In the genomic region with DNA sequence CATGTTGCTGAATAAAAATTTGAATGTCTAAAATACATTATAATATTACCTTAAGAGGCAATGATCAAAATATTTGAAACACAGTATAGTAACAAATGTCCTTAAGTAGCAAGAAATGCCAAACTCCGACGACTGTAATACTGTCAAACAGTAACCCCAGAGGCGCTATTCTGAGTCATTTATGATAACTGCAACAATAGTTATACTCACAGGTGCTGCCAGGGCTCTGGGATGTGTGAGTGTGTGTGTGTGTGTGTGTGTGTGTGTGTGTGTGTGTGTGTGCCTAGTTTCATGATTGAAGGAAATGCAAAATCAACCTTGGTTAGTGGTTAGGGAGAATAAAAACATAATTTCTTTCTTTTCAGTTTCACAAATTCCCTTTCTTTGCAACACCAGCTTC, we compare ENCODE assay signal across 8 mouse cellular contexts.
A peak's percentile ranks its signal among the peaks of the same experiment; 100 is the strongest.
DNase-seq lines count a peak whose midpoint lies in the region; ATAC-seq lines count a peak whose summit lies in the region.

No protein-coding gene starts in this region.

- no peak overlapping the region for H3K9ac ChIP-seq in heart, embryonic 13.5 days
- peak overlapping the region; percentile 76 for H3K9ac ChIP-seq in hindbrain, embryonic 13.5 days
- peak overlapping the region; percentile 63; the same call in 1 of the 2 replicates for H3K9ac ChIP-seq in midbrain, embryonic 14.5 days (replicated peaks; ENCODE audit: low read length)

- ATAC-seq in heart, embryonic 13.5 days (ENCODE audit: extremely low read depth, insufficient number of reproducible peaks, low FRiP score, low TSS enrichment) = no peak
- no peak for ATAC-seq in hindbrain, embryonic 13.5 days (ENCODE audit: low FRiP score)
- ATAC-seq in midbrain, embryonic 14.5 days (ENCODE audit: low FRiP score, low TSS enrichment) = no peak

- H3K27me3 ChIP-seq in heart, embryonic 13.5 days (replicated peaks) = no peaks in the 10 kb centered on the region
- H3K27me3 ChIP-seq in embryonic facial prominence, embryonic 10.5 days (replicated peaks; ENCODE audit: low read depth, poor library complexity, severe bottlenecking) = no peaks in the 10 kb centered on the region
- no peaks in the 10 kb centered on the region for H3K27me3 ChIP-seq in hindbrain, embryonic 13.5 days
- H3K27me3 ChIP-seq in midbrain, embryonic 14.5 days (ENCODE audit: control insufficient read depth, insufficient read depth, low read length) = no peaks in the 10 kb centered on the region

- peak overlapping the region; percentile 52; the same call in 1 of the 2 replicates for H3K4me3 ChIP-seq in heart, embryonic 13.5 days
- peak overlapping the region; percentile 61 for H3K4me3 ChIP-seq in embryonic facial prominence, embryonic 10.5 days
- H3K4me3 ChIP-seq in hindbrain, embryonic 13.5 days = peak overlapping the region; percentile 39
- peak overlapping the region; percentile 31; the same call in 1 of the 2 replicates for H3K4me3 ChIP-seq in midbrain, embryonic 14.5 days (replicated peaks; ENCODE audit: low read depth, low read length)

- WGBS in heart, embryonic 13.5 days = 14% methylated on average over 3 of the region's 3 CpGs
- 12% methylated on average over 3 of the region's 3 CpGs for WGBS in embryonic facial prominence, embryonic 10.5 days
- WGBS in hindbrain, embryonic 13.5 days = 7% methylated on average over 3 of the region's 3 CpGs
- WGBS in midbrain, embryonic 14.5 days = 5% methylated on average over 3 of the region's 3 CpGs

- no peak for DNase-seq in heart, adult 8-10 months (ENCODE audit: low spot score)
- no peak for DNase-seq in embryonic facial prominence, embryonic 10.5 days (ENCODE audit: low spot score)
- DNase-seq in midbrain, embryonic 14.5 days = peak; percentile 74
- no peak for DNase-seq in adrenal gland, adult 8-10 months
- DNase-seq in gastrocnemius, postnatal 4 days (ENCODE audit: low spot score in 2 of 2) = no peak
- DNase-seq in spleen, postnatal 36 days (ENCODE audit: low spot score in 2 of 2) = no peak

- H3K4me1 ChIP-seq in heart, embryonic 13.5 days = peaks cover 42% of the 10 kb centered on the region
- H3K4me1 ChIP-seq in embryonic facial prominence, embryonic 10.5 days = peaks cover 33% of the 10 kb centered on the region
- H3K4me1 ChIP-seq in hindbrain, embryonic 13.5 days (replicated peaks) = peaks cover 25% of the 10 kb centered on the region
- peaks cover 20% of the 10 kb centered on the region for H3K4me1 ChIP-seq in midbrain, embryonic 14.5 days (ENCODE audit: control insufficient read depth, insufficient read depth, low read length)

- H3K27ac ChIP-seq in heart, embryonic 13.5 days (replicated peaks) = no peak overlapping the region
- peak overlapping the region; percentile 87 for H3K27ac ChIP-seq in embryonic facial prominence, embryonic 10.5 days (replicated peaks)
- peak overlapping the region; percentile 97 for H3K27ac ChIP-seq in hindbrain, embryonic 13.5 days
- H3K27ac ChIP-seq in midbrain, embryonic 14.5 days (replicated peaks; ENCODE audit: low read depth, low read length) = peak overlapping the region; percentile 97

- H3K9me3 ChIP-seq in heart, embryonic 13.5 days = no peaks in the 10 kb centered on the region
- no peaks in the 10 kb centered on the region for H3K9me3 ChIP-seq in embryonic facial prominence, embryonic 10.5 days
- H3K9me3 ChIP-seq in hindbrain, embryonic 13.5 days = no peaks in the 10 kb centered on the region
- H3K9me3 ChIP-seq in midbrain, embryonic 14.5 days (ENCODE audit: control insufficient read depth, low read length) = no peaks in the 10 kb centered on the region

- peak overlapping the region; percentile 74 for H3K4me2 ChIP-seq in heart, embryonic 13.5 days
- H3K4me2 ChIP-seq in hindbrain, embryonic 13.5 days = peak overlapping the region; percentile 63
- H3K4me2 ChIP-seq in midbrain, embryonic 14.5 days (ENCODE audit: low read length) = peak overlapping the region; percentile 62

- H3K36me3 ChIP-seq in heart, embryonic 13.5 days = no peaks in the 10 kb centered on the region
- H3K36me3 ChIP-seq in embryonic facial prominence, embryonic 10.5 days (replicated peaks) = no peaks in the 10 kb centered on the region
- H3K36me3 ChIP-seq in hindbrain, embryonic 13.5 days = no peaks in the 10 kb centered on the region
- no peaks in the 10 kb centered on the region for H3K36me3 ChIP-seq in midbrain, embryonic 14.5 days (ENCODE audit: control insufficient read depth, insufficient read depth, low read length)
